Mouse (Mus musculus): ENCODE measurements around the gene Armh3. TPM values are rescaled to one million over a fixed set of nuclear protein-coding genes. Genes with fewer than 3 reads are reported as not detected.

Armh3 gene
- polyA plus RNA-seq, 1 experiment from 2014 or later, result 17.8 TPM

GRCm38 (mm10) chr19:46016023-46016422 is 17.7 kb upstream of the Armh3 start:
- no peak for ATAC-seq (ENCODE audit: insufficient read depth)
- DNase-seq, result no peak
- H3K27ac ChIP-seq (ENCODE audit: low read depth), result no peak overlapping the region
- no peak overlapping the region for H3K4me3 ChIP-seq (ENCODE audit: low read depth, low read length)
- no peak overlapping the region for H3K4me2 ChIP-seq
- H3K4me1 ChIP-seq (ENCODE audit: insufficient read depth), result no peaks in the 10 kb centered on the region
- no peak for TF ChIP-seq CTCF (IDR thresholded peaks at IDR 0.05; ENCODE audit: low read depth)
- H3K9me3 ChIP-seq (ENCODE audit: low read depth, low read length), result no peaks in the 10 kb centered on the region
- 64% methylated on average over 2 of the region's 2 CpGs for WGBS
- H3K27me3 ChIP-seq (ENCODE audit: insufficient read depth, low read length), result no peaks in the 10 kb centered on the region
- H3K36me3 ChIP-seq (ENCODE audit: insufficient read depth), result no peaks in the 10 kb centered on the region
- no peak overlapping the region for H3K9ac ChIP-seq

GRCm38 (mm10) chr19:46014572-46015178 is 16.4 kb upstream of the Armh3 start:
- no peaks in the 10 kb centered on the region for H3K27me3 ChIP-seq (ENCODE audit: insufficient read depth, low read length)
- peak; percentile 94 for DNase-seq
- peak; percentile 82 for ATAC-seq (ENCODE audit: insufficient read depth)
- H3K36me3 ChIP-seq (ENCODE audit: insufficient read depth), result no peaks in the 10 kb centered on the region
- 33% methylated on average over 12 of the region's 12 CpGs for WGBS
- no peaks in the 10 kb centered on the region for H3K4me1 ChIP-seq (ENCODE audit: insufficient read depth)
- TF ChIP-seq CTCF (IDR thresholded peaks at IDR 0.05; ENCODE audit: low read depth), result peak; percentile 97
- no peak overlapping the region for H3K4me2 ChIP-seq
- H3K9me3 ChIP-seq (ENCODE audit: low read depth, low read length), result no peaks in the 10 kb centered on the region
- no peak overlapping the region for H3K4me3 ChIP-seq (ENCODE audit: low read depth, low read length)
- no peak overlapping the region for H3K9ac ChIP-seq
- H3K27ac ChIP-seq (ENCODE audit: low read depth), result no peak overlapping the region

GRCm38 (mm10) chr19:46005680-46006079 is 7.4 kb upstream of the Armh3 start:
- DNase-seq (no peak), ATAC-seq (ENCODE audit: insufficient read depth) (no peak)
- WGBS, result 86% methylated on average over 7 of the region's 7 CpGs
- no peak overlapping the region for H3K27ac ChIP-seq (ENCODE audit: low read depth)
- no peak for TF ChIP-seq CTCF (IDR thresholded peaks at IDR 0.05; ENCODE audit: low read depth)
- H3K36me3 ChIP-seq (ENCODE audit: insufficient read depth), result peaks cover 8% of the 10 kb centered on the region; the same call in 1 of the 2 replicates
- no peak overlapping the region for H3K9ac ChIP-seq
- no peak overlapping the region for H3K4me2 ChIP-seq
- H3K4me3 ChIP-seq (ENCODE audit: low read depth, low read length), result no peak overlapping the region
- H3K27me3 ChIP-seq (ENCODE audit: insufficient read depth, low read length), result no peaks in the 10 kb centered on the region
- H3K4me1 ChIP-seq (ENCODE audit: insufficient read depth), result peaks cover 4% of the 10 kb centered on the region; the same call in 1 of the 2 replicates
- H3K9me3 ChIP-seq (ENCODE audit: low read depth, low read length), result no peaks in the 10 kb centered on the region

- Histone ChIP-seq H3K4me2 (no peak overlapping the region), H3K9ac (no peak overlapping the region), H3K36me3 (ENCODE audit: insufficient read depth) (peaks cover 8% of the 10 kb centered on the region; the same call in 1 of the 2 replicates), H3K9me3 (ENCODE audit: low read depth, low read length) (no peaks in the 10 kb centered on the region), H3K4me3 (ENCODE audit: low read depth, low read length) (no peak overlapping the region), H3K27ac (ENCODE audit: low read depth) (no peak overlapping the region), H3K4me1 (ENCODE audit: insufficient read depth) (peaks cover 4% of the 10 kb centered on the region; the same call in 1 of the 2 replicates), H3K27me3 (ENCODE audit: insufficient read depth, low read length) (no peaks in the 10 kb centered on the region)
- no peak for DNase-seq
- no peak for TF ChIP-seq CTCF (IDR thresholded peaks at IDR 0.05; ENCODE audit: low read depth)
- ATAC-seq (ENCODE audit: insufficient read depth), result no peak
- WGBS, result 77% methylated on average over 17 of the region's 17 CpGs
These were observed 6.7 kb upstream of the Armh3 start for GRCm38 (mm10) chr19:46004814-46005466.

- no peak for TF ChIP-seq CTCF (IDR thresholded peaks at IDR 0.05; ENCODE audit: low read depth)
These were observed 5.3 kb upstream of the Armh3 start, which contains the start of gene Hps6 for GRCm38 (mm10) chr19:46003371-46004226. TSS of gene Hps6 (plus strand) at chr19:46003508.

DNA sequence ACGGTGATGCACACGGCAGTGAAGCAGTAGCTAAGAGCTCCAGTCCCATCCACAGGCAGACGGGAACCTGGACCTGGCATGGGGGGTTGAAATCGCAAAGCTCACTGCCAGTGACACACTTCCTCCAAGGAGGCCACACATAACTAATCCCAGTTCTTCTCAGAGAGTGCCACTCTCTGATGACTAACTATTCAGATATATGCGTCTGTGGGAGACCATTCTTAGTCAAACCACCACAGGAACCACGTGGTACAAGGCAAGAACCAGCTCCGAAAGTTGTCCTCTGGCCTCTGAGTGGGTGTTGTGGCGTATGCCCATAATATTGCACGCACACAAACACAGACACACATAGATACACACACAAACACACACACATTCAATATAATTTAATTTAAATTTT is 4.0 kb upstream of the Armh3 start:
- no peak overlapping the region for H3K9ac ChIP-seq
- no peaks in the 10 kb centered on the region for H3K27me3 ChIP-seq (ENCODE audit: insufficient read depth, low read length)
- H3K27ac ChIP-seq (ENCODE audit: low read depth), result no peak overlapping the region
- DNase-seq (no peak), ATAC-seq (ENCODE audit: insufficient read depth) (no peak)
- H3K36me3 ChIP-seq (ENCODE audit: insufficient read depth), result peaks cover 8% of the 10 kb centered on the region; the same call in 1 of the 2 replicates
- H3K9me3 ChIP-seq (ENCODE audit: low read depth, low read length), result no peaks in the 10 kb centered on the region
- H3K4me1 ChIP-seq (ENCODE audit: insufficient read depth), result peaks cover 4% of the 10 kb centered on the region; the same call in 1 of the 2 replicates
- H3K4me2 ChIP-seq, result no peak overlapping the region
- WGBS, result 73% methylated on average over 9 of the region's 9 CpGs
- no peak for TF ChIP-seq CTCF (IDR thresholded peaks at IDR 0.05; ENCODE audit: low read depth)
- H3K4me3 ChIP-seq (ENCODE audit: low read depth, low read length), result no peak overlapping the region

More at GRCm38 (mm10) chr19:46003371-46004226, 5.3 kb upstream of the Armh3 start, which contains the start of gene Hps6:
- Histone ChIP-seq H3K9me3 (ENCODE audit: low read depth, low read length) (no peaks in the 10 kb centered on the region), H3K4me1 (ENCODE audit: insufficient read depth) (peaks cover 4% of the 10 kb centered on the region; the same call in 1 of the 2 replicates), H3K9ac (peak within 1 kb of the TSS; percentile 76), H3K27me3 (ENCODE audit: insufficient read depth, low read length) (no peaks in the 10 kb centered on the region), H3K4me3 (ENCODE audit: low read depth, low read length) (peak within 1 kb of the TSS; percentile 69), H3K27ac (ENCODE audit: low read depth) (peak within 1 kb of the TSS; percentile 36; the same call in 1 of the 2 replicates), H3K36me3 (ENCODE audit: insufficient read depth) (peaks cover 8% of the 10 kb centered on the region; the same call in 1 of the 2 replicates), H3K4me2 (peak within 1 kb of the TSS; percentile 100)
- WGBS, result 1% methylated on average over 70 of the region's 70 CpGs
- ATAC-seq (ENCODE audit: insufficient read depth) (peak; percentile 93), DNase-seq (peak; percentile 89)

All from lung, embryonic 14.5 days (tissue).